Mouse (Mus musculus) left cerebral cortex, adult 18-20 months (tissue): ENCODE data around the gene Armc6. TPM values are rescaled to one million over a fixed set of nuclear protein-coding genes. Genes with fewer than 3 reads are reported as not detected.
"Not testable (repeated sequence)": the region's sequence is repeated elsewhere in the genome, so short reads cannot be mapped to it uniquely, and the experiment has no call there.

ENCODE experiments used
- DNase-seq, 2 experiments: peaks; one replicate each; pipeline ENCODE4 v3.0.0; 2021 to 2022; ENCODE audit warnings: low spot score in 2 of 2, mixed read lengths in 1 of 2
- total RNA-seq, 2 experiments: library from RNA; stranded (reverse); gene quantifications; 2 replicates each; pipeline ENCODE4 v1.2.3; 2021

Armc6 gene
- total RNA-seq, 2 experiments from 2014 or later = 37.0 to 42.1 TPM

GRCm38 (mm10) chr8:70234781-70235128 lies 489 bp upstream of the Armc6 start:
- no peak for DNase-seq

- no peak for DNase-seq
Observed at GRCm38 (mm10) chr8:70233606-70234005, 660 bp downstream of the Armc6 start.

GRCm38 (mm10) chr8:70230837-70231236 lies 3.4 kb downstream of the Armc6 start:
- no peak for DNase-seq

DNA sequence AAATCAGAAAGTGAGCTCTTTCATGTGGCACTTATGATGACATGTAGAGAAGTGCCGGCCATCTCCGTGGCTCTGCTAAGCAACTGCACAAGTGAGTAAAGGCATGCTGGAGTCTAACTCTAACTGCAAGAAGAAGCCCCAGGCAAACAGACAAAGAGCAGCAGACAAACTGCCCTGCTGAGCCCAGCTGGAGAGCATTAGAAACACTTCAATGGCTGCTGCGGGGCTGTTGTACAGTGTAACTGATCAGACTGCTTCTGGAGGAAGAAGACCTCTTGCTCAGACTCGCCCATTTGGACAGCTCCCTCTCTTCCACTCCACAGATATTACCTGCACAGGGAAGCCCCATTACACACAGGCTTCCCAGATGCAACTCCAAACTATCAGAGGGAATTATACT lies 6.3 kb downstream of the Armc6 start:
- DNase-seq = no peak

GRCm38 (mm10) chr8:70223341-70223740 lies 10.9 kb downstream of the Armc6 start:
- peak in 1 of 2 experiments; percentile 43 for DNase-seq

GRCm38 (mm10) chr8:70222041-70222440 lies 12.2 kb downstream of the Armc6 start:
- DNase-seq = no peak

DNA sequence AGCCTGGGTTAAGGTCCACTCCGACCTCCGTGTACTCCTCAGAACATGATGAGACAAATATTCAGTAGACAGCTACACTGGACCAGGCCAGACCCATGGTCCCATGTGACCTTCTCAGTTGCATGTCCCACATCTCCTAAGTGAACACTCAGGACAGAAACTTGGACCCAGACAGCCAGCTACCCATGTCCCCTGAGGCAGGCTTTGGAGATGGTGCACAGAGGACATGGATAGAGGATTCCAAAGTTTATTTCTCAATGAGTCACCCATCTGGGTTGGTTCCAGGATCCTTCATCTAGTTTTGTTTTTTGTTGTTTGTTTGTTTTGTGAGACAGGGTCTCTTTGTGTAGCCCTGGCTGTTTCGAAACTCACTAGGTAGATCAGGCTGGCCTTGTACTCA lies 13.4 kb downstream of the Armc6 start:
- no peak for DNase-seq

DNA sequence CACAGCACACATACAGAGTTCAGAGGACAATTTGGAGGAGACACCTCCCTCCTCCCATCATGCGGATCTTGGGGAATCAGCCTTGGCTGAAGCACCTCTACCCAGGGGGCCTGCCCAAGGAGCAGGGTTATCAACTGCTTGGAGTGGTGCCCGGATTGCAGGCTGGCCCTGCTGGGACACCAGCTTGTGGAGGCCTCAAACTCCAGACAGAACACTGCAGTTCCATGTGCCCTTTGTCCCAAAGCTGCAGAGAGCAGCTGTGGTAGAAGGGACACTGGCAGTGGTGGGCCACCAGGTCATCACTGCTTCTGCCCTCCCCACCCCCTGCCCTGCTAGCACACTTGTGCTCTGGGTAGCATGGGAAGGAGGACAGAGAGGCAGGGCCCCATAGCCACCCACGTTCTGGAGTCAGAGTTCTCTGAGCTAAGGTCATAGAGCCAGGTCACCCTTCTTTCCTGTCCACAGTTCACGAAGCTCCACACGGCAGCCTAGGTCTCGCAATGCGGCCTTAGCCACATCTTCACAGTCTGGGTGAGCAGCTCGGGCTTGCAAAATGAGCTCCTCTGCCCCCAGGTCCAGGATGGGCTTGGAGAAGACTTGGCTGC lies 13.9 kb downstream of the Armc6 start:
- no peak for DNase-seq

GRCm38 (mm10) chr8:70219107-70219684 lies 15.1 kb downstream of the Armc6 start:
- no peak for DNase-seq

DNA sequence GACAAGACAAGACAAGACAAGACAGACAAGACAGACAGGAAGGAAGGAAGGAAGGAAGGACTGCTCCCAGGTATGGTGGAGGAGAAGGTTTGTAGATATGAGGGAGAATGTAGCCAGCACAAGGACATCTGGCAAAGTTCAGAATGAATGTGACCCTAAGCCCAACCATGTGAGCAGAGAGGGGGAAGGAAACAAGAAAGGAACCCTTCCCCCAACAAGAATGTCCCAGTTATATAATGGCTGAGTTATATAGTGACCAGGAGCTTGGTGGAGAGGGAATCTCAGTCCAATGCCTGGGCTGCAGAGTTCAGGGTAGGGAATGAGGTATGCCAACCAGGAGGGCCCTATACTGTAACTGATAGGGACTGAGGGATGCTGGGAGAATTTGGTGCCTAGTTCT lies 16.8 kb downstream of the Armc6 start:
- DNase-seq = no peak

DNA sequence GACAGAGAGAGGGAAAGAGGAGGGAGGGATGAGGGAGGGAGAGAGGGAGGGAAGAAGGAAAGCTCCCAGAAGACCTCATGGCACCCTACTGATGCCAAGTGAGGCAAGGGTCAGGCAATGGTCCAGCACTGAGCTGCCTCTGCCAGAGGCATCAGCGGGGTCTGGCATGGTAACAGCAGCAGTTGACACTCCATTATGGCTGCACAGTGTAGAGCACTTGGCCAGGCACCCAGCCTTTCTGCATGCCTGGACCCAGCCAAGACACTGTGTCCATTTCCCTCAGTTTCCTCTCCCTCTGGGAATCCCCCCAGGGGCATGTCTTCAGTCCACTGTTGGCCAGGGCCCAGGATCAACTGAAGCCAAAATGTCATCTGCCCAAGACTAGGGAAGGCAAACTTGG lies 17.7 kb downstream of the Armc6 start:
- peak; percentile 55 to 64 for DNase-seq

GRCm38 (mm10) chr8:70216161-70216560 lies 18.1 kb downstream of the Armc6 start:
- DNase-seq = not testable (repeated sequence)

DNA sequence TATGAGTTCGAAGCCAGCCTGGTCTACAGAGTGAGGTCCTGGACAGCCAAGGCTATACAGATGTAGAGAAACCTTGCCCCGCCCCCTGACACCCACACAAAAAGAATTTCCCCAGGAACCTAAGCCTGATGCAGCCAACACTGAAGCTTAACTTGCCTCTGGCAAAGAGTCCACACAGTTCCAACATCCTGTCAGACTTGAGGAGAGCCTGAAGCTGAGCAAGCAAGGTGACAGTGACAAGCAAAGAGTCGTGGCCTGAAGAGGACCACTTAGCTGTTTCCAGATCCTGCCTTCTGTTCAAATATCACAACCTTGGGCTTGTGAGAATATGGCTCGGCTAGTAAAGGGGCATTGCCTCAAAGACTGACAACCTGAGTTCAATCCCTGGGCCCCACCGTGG lies 19.2 kb downstream of the Armc6 start:
- no peak for DNase-seq

DNA sequence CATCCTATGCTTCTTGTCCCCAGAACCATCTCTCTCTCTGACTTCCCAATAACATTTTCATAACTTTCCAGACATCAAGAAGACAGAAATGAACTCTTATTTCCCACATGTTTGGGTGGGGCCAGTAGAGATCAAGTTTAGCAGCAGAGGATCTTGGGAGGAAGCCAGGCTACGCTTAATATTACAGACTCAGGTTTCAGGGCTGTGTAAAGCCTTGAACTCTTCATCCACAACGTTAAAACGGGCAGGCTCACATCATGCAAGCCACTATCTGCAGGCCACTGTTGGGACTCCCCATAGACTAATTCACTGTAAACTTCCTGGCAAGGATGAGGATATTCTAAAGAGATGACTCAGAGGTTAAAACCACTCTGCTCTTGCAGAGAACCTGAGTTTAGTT lies 19.9 kb downstream of the Armc6 start:
- DNase-seq = no peak

- DNase-seq = peak; percentile 97
Observed at GRCm38 (mm10) chr8:70212112-70213055, 21.9 kb downstream of the Armc6 start, which contains the start of gene Slc25a42. Slc25a42 (minus strand) TSS chr8:70212305.

GRCm38 (mm10) chr8:70211726-70212111 lies 22.5 kb downstream of the Armc6 start:
- peak in 1 of 2 experiments; percentile 35 for DNase-seq

DNA sequence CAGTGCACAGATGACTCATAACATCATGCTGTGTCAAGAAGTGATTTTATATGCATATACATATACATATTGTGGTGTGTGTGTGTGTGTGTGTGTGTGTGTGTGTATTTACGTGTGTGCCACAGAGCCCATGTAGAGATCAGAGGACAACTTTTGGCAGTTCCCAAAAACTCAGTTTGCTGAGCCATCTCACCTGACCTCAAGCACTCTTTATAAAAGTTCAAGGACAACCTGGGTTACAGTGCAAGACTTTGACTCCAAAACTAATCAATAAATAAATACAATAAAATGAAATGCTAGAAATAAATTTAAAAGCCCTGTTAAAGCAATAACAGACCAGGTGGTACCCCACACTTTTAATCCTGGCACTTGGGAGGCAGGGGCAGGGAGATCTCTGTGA lies 23.0 kb downstream of the Armc6 start:
- DNase-seq = no peak

- DNase-seq = peak; percentile 36 to 46
Observed at GRCm38 (mm10) chr8:70210538-70210937, 23.7 kb downstream of the Armc6 start.

- no peak for DNase-seq
Observed at GRCm38 (mm10) chr8:70208130-70208529, 26.1 kb downstream of the Armc6 start.

DNA sequence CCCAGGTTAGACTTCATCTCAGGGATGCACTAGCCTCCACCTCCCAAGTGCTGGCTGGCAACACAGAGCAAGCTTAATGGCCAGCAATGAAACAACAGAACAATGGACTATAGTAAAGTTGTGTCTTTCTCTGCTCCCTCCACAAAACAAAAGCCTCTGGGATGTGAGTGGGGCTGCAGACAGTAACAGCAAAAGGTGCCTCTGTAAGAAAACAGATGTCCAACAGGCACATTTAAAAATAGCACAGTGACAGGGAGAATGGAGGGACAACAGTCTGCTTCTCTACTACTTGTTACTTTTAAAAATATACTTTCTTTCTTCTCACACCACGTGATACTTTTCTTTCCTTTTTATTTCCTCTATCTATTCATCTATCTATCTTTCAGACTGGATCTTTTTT lies 29.5 kb downstream of the Armc6 start:
- DNase-seq = no peak

- DNase-seq = peak; percentile 25 to 45
Observed at GRCm38 (mm10) chr8:70203072-70203471, 31.2 kb downstream of the Armc6 start.

DNA sequence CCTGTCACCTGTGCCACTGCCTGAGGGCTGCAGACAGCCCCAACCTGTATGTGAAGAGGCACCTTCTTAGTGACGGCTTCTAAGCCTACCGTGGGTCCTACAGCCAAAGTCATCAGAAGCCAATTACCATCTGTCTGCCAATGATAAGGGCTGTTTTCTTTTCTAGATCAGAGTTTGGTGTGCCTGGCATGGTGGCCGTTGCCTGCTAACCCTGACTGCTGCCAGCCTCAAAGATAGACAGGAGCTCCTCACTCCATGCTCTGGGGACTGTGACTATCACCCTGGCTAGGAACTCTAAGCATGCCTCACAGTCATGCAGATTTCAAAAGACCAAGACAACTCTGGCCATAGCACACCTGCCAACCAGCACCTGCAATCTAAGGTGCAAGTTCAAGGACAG lies 32.8 kb downstream of the Armc6 start:
- no peak for DNase-seq
